Mouse (Mus musculus) thymus, adult 2 months (tissue): Measurements from ENCODE around the gene Rad23a.

Experiments
- CTCF ChIP-seq: fragments of 200-500 bp; IDR thresholded peaks from 2 replicates; pipeline ENCODE4 v1.5.1; 2012; ENCODE audit warnings: mild to moderate bottlenecking, control low read depth, low read length, moderate library complexity, borderline replicate concordance; ENCODE audit not compliant: control insufficient read depth, poor library complexity, insufficient read depth; ENCODE audit errors: extremely low read depth
- POLR2A ChIP-seq: fragments of 200-500 bp; IDR thresholded peaks from 2 replicates; pipeline ENCODE4 v1.6.1; 2012; ENCODE audit warnings: mild to moderate bottlenecking, low read length, control low read depth, moderate library complexity; ENCODE audit not compliant: control insufficient read depth, poor library complexity, insufficient read depth; ENCODE audit errors: extremely low read depth

DNA sequence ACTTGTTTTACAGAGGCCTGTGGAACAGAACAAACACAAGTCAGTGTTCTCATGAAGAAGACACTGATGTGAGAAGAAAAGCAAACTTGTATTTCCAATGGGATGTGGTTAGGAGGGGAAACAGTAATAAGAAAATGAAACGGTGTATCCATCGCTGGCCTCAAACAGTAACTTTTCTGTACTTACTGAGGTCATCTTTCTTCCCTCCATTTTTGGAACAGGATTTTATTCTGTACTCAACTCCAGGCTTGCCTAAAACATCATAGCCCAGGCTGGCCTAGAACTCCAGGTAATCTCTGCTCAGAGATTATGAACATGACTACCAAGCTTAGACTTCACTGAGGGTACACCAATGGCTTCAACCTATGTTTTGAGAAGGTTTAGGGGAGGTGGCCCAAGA lies 1.1 kb downstream of the Rad23a start:
- TF ChIP-seq POLR2A (no peak), CTCF (no peak)
